Mouse (Mus musculus): ENCODE data around the gene Fbxl7. TPM values are rescaled to one million over a fixed set of nuclear protein-coding genes. Genes with fewer than 3 reads are reported as not detected.
"Not testable (repeated sequence)": the region's sequence is repeated elsewhere in the genome, so short reads cannot be mapped to it uniquely, and the experiment has no call there.

Gene Fbxl7
- polyA plus RNA-seq, 1 experiment, result 4.2 TPM

GRCm38 (mm10) chr15:26748484-26748883 lies 146.9 kb downstream of the Fbxl7 start:
- H3K4me3 ChIP-seq (ENCODE audit: insufficient read depth, poor library complexity, severe bottlenecking), result no peak overlapping the region
- no peak overlapping the region for H3ac ChIP-seq (ENCODE audit: control insufficient read depth, insufficient read length, low read depth)
- no peak for TF ChIP-seq CTCF (IDR thresholded peaks at IDR 0.05; ENCODE audit: control insufficient read depth, insufficient read depth, insufficient read length)
- no peak for TF ChIP-seq CEBPB (IDR thresholded peaks at IDR 0.05; ENCODE audit: low read depth)
- TF ChIP-seq MAX (IDR thresholded peaks at IDR 0.05), result no peak
- no peak for TF ChIP-seq MYOD1 (IDR thresholded peaks at IDR 0.05; ENCODE audit: control insufficient read depth, insufficient read length, low read depth)
- TF ChIP-seq FOSL1 (IDR thresholded peaks at IDR 0.05; ENCODE audit: insufficient read depth, low read length, poor library complexity, severe bottlenecking), result no peak
- no peak for TF ChIP-seq MYOG (IDR thresholded peaks at IDR 0.05; ENCODE audit: control insufficient read depth, extremely low read depth, insufficient read length)
- no peak for TF ChIP-seq USF1 (IDR thresholded peaks at IDR 0.05; ENCODE audit: low read depth)
- no peaks in the 10 kb centered on the region for H3K79me3 ChIP-seq (ENCODE audit: low read depth)
- no peaks in the 10 kb centered on the region for H3K36me3 ChIP-seq (ENCODE audit: control insufficient read depth, insufficient read depth)
- H3K27me3 ChIP-seq (ENCODE audit: control insufficient read depth, insufficient read depth, insufficient read length), result no peaks in the 10 kb centered on the region
- H3K79me2 ChIP-seq (ENCODE audit: control insufficient read depth, insufficient read depth), result no peaks in the 10 kb centered on the region

GRCm38 (mm10) chr15:26732366-26732765 lies 163.0 kb downstream of the Fbxl7 start:
- no peak overlapping the region for H3ac ChIP-seq (ENCODE audit: control insufficient read depth, insufficient read length, low read depth)
- no peaks in the 10 kb centered on the region for H3K79me3 ChIP-seq (ENCODE audit: low read depth)
- no peaks in the 10 kb centered on the region for H3K27me3 ChIP-seq (ENCODE audit: control insufficient read depth, insufficient read depth, insufficient read length)
- TF ChIP-seq CEBPB (IDR thresholded peaks at IDR 0.05; ENCODE audit: low read depth), result no peak
- TF ChIP-seq FOSL1 (IDR thresholded peaks at IDR 0.05; ENCODE audit: insufficient read depth, low read length, poor library complexity, severe bottlenecking), result no peak
- no peak for TF ChIP-seq USF1 (IDR thresholded peaks at IDR 0.05; ENCODE audit: low read depth)
- no peak for TF ChIP-seq MAX (IDR thresholded peaks at IDR 0.05)
- no peak for TF ChIP-seq MYOD1 (IDR thresholded peaks at IDR 0.05; ENCODE audit: control insufficient read depth, insufficient read length, low read depth)
- TF ChIP-seq MYOG (IDR thresholded peaks at IDR 0.05; ENCODE audit: control insufficient read depth, extremely low read depth, insufficient read length), result no peak
- TF ChIP-seq CTCF (IDR thresholded peaks at IDR 0.05; ENCODE audit: control insufficient read depth, insufficient read depth, insufficient read length), result no peak
- H3K4me3 ChIP-seq (ENCODE audit: insufficient read depth, poor library complexity, severe bottlenecking), result no peak overlapping the region
- H3K36me3 ChIP-seq (ENCODE audit: control insufficient read depth, insufficient read depth), result no peaks in the 10 kb centered on the region
- H3K79me2 ChIP-seq (ENCODE audit: control insufficient read depth, insufficient read depth), result no peaks in the 10 kb centered on the region

- Histone ChIP-seq H3K79me2 (ENCODE audit: control insufficient read depth, insufficient read depth) (no peaks in the 10 kb centered on the region), H3K36me3 (ENCODE audit: control insufficient read depth, insufficient read depth) (no peaks in the 10 kb centered on the region), H3K4me3 (ENCODE audit: insufficient read depth, poor library complexity, severe bottlenecking) (no peak overlapping the region), H3ac (ENCODE audit: control insufficient read depth, insufficient read length, low read depth) (no peak overlapping the region), H3K79me3 (ENCODE audit: low read depth) (no peaks in the 10 kb centered on the region), H3K27me3 (ENCODE audit: control insufficient read depth, insufficient read depth, insufficient read length) (no peaks in the 10 kb centered on the region)
- TF ChIP-seq MYOG (IDR thresholded peaks at IDR 0.05; ENCODE audit: control insufficient read depth, extremely low read depth, insufficient read length) (no peak), CEBPB (IDR thresholded peaks at IDR 0.05; ENCODE audit: low read depth) (no peak), MAX (IDR thresholded peaks at IDR 0.05) (no peak), FOSL1 (IDR thresholded peaks at IDR 0.05; ENCODE audit: insufficient read depth, low read length, poor library complexity, severe bottlenecking) (no peak)
Observed at GRCm38 (mm10) chr15:26730760-26731159, 164.6 kb downstream of the Fbxl7 start.

GRCm38 (mm10) chr15:26729341-26729740 lies 166.0 kb downstream of the Fbxl7 start:
- not testable (repeated sequence) for H3K36me3 ChIP-seq (ENCODE audit: control insufficient read depth, insufficient read depth); H3K79me2 ChIP-seq (ENCODE audit: control insufficient read depth, insufficient read depth); H3ac ChIP-seq (ENCODE audit: control insufficient read depth, insufficient read length, low read depth); H3K79me3 ChIP-seq (ENCODE audit: low read depth); H3K4me3 ChIP-seq (ENCODE audit: insufficient read depth, poor library complexity, severe bottlenecking); H3K27me3 ChIP-seq (ENCODE audit: control insufficient read depth, insufficient read depth, insufficient read length)

- TF ChIP-seq CTCF (IDR thresholded peaks at IDR 0.05; ENCODE audit: control insufficient read depth, insufficient read depth, insufficient read length), result no peak
- no peak for TF ChIP-seq MYOD1 (IDR thresholded peaks at IDR 0.05; ENCODE audit: control insufficient read depth, insufficient read length, low read depth)
- TF ChIP-seq MYOG (IDR thresholded peaks at IDR 0.05; ENCODE audit: control insufficient read depth, extremely low read depth, insufficient read length), result no peak
- TF ChIP-seq USF1 (IDR thresholded peaks at IDR 0.05; ENCODE audit: low read depth), result no peak
- no peak for TF ChIP-seq MAX (IDR thresholded peaks at IDR 0.05)
- TF ChIP-seq CEBPB (IDR thresholded peaks at IDR 0.05; ENCODE audit: low read depth), result no peak
- no peak for TF ChIP-seq FOSL1 (IDR thresholded peaks at IDR 0.05; ENCODE audit: insufficient read depth, low read length, poor library complexity, severe bottlenecking)
- Histone ChIP-seq H3ac (ENCODE audit: control insufficient read depth, insufficient read length, low read depth) (no peak overlapping the region), H3K79me3 (ENCODE audit: low read depth) (no peaks in the 10 kb centered on the region), H3K4me3 (ENCODE audit: insufficient read depth, poor library complexity, severe bottlenecking) (no peak overlapping the region), H3K79me2 (ENCODE audit: control insufficient read depth, insufficient read depth) (no peaks in the 10 kb centered on the region), H3K36me3 (ENCODE audit: control insufficient read depth, insufficient read depth) (no peaks in the 10 kb centered on the region), H3K27me3 (ENCODE audit: control insufficient read depth, insufficient read depth, insufficient read length) (no peaks in the 10 kb centered on the region)
Observed at GRCm38 (mm10) chr15:26718390-26719036, 176.9 kb downstream of the Fbxl7 start.

GRCm38 (mm10) chr15:26717952-26718351 lies 177.4 kb downstream of the Fbxl7 start:
- H3K36me3 ChIP-seq (ENCODE audit: control insufficient read depth, insufficient read depth), result no peaks in the 10 kb centered on the region
- H3K27me3 ChIP-seq (ENCODE audit: control insufficient read depth, insufficient read depth, insufficient read length), result no peaks in the 10 kb centered on the region
- H3K79me2 ChIP-seq (ENCODE audit: control insufficient read depth, insufficient read depth), result no peaks in the 10 kb centered on the region
- H3K4me3 ChIP-seq (ENCODE audit: insufficient read depth, poor library complexity, severe bottlenecking), result no peak overlapping the region
- H3ac ChIP-seq (ENCODE audit: control insufficient read depth, insufficient read length, low read depth), result no peak overlapping the region
- TF ChIP-seq FOSL1 (IDR thresholded peaks at IDR 0.05; ENCODE audit: insufficient read depth, low read length, poor library complexity, severe bottlenecking) (no peak), MYOG (IDR thresholded peaks at IDR 0.05; ENCODE audit: control insufficient read depth, extremely low read depth, insufficient read length) (no peak), MYOD1 (IDR thresholded peaks at IDR 0.05; ENCODE audit: control insufficient read depth, insufficient read length, low read depth) (no peak), MAX (IDR thresholded peaks at IDR 0.05) (no peak), CTCF (IDR thresholded peaks at IDR 0.05; ENCODE audit: control insufficient read depth, insufficient read depth, insufficient read length) (no peak)
- H3K79me3 ChIP-seq (ENCODE audit: low read depth), result no peaks in the 10 kb centered on the region
